Mouse (Mus musculus): Measurements from ENCODE around the gene Slc26a1. TPM values are rescaled to one million over a fixed set of nuclear protein-coding genes. Genes with fewer than 3 reads are reported as not detected.

Gene Slc26a1
- polyA plus RNA-seq, 1 experiment from 2014 or later = 3.3 TPM

- Histone ChIP-seq H3K4me2 (ENCODE audit: low read depth, low read length) (no peak overlapping the region), H3K27ac (ENCODE audit: low read depth, low read length) (no peak overlapping the region), H3K9me3 (ENCODE audit: control insufficient read depth, low read length) (no peaks in the 10 kb centered on the region), H3K27me3 (ENCODE audit: control insufficient read depth, insufficient read depth, low read length) (peaks cover 6% of the 10 kb centered on the region; the same call in 1 of the 2 replicates), H3K4me3 (ENCODE audit: low read depth, low read length) (no peak overlapping the region), H3K36me3 (ENCODE audit: control insufficient read depth, insufficient read depth, low read length) (no peaks in the 10 kb centered on the region), H3K4me1 (ENCODE audit: control insufficient read depth, insufficient read depth, low read length) (0 out of 2 replicates have a peak, but pooled peaks cover 4% of the 10 kb centered on the region), H3K9ac (replicated peaks; ENCODE audit: low read depth, low read length) (no peak overlapping the region)
- WGBS = 94% methylated on average over 11 of the region's 12 CpGs
- ATAC-seq (ENCODE audit: low read depth) = no peak
Measured at GRCm38 (mm10) chr5:108695861-108696260, 20.5 kb upstream of the Slc26a1 start.

GRCm38 (mm10) chr5:108694352-108695261 is 19.2 kb upstream of the Slc26a1 start:
- peaks cover 6% of the 10 kb centered on the region; the same call in 1 of the 2 replicates for H3K27me3 ChIP-seq (ENCODE audit: control insufficient read depth, insufficient read depth, low read length)
- H3K4me2 ChIP-seq (ENCODE audit: low read depth, low read length) = peak overlapping the region; percentile 99
- ATAC-seq (ENCODE audit: low read depth) = peak; percentile 45
- WGBS = under 1% methylated on average over 69 of the region's 99 CpGs
- peak overlapping the region; percentile 42 for H3K9ac ChIP-seq (replicated peaks; ENCODE audit: low read depth, low read length)
- H3K4me3 ChIP-seq (ENCODE audit: low read depth, low read length) = peak overlapping the region; percentile 68
- no peak overlapping the region for H3K27ac ChIP-seq (ENCODE audit: low read depth, low read length)
- no peaks in the 10 kb centered on the region for H3K9me3 ChIP-seq (ENCODE audit: control insufficient read depth, low read length)
- H3K36me3 ChIP-seq (ENCODE audit: control insufficient read depth, insufficient read depth, low read length) = no peaks in the 10 kb centered on the region
- H3K4me1 ChIP-seq (ENCODE audit: control insufficient read depth, insufficient read depth, low read length) = 0 out of 2 replicates have a peak, but pooled peaks cover 4% of the 10 kb centered on the region

- H3K4me2 ChIP-seq (ENCODE audit: low read depth, low read length) = peak overlapping the region; percentile 99
- H3K9ac ChIP-seq (replicated peaks; ENCODE audit: low read depth, low read length) = peak overlapping the region; percentile 42; the same call in 1 of the 2 replicates
- WGBS = under 1% methylated on average over 27 of the region's 43 CpGs
- peak; percentile 95 for ATAC-seq (ENCODE audit: low read depth)
- peaks cover 6% of the 10 kb centered on the region; the same call in 1 of the 2 replicates for H3K27me3 ChIP-seq (ENCODE audit: control insufficient read depth, insufficient read depth, low read length)
- no peaks in the 10 kb centered on the region for H3K36me3 ChIP-seq (ENCODE audit: control insufficient read depth, insufficient read depth, low read length)
- peak overlapping the region; percentile 68 for H3K4me3 ChIP-seq (ENCODE audit: low read depth, low read length)
- no peaks in the 10 kb centered on the region for H3K9me3 ChIP-seq (ENCODE audit: control insufficient read depth, low read length)
- H3K27ac ChIP-seq (ENCODE audit: low read depth, low read length) = no peak overlapping the region
- 0 out of 2 replicates have a peak, but pooled peaks cover 4% of the 10 kb centered on the region for H3K4me1 ChIP-seq (ENCODE audit: control insufficient read depth, insufficient read depth, low read length)
Measured at GRCm38 (mm10) chr5:108693872-108694288, 18.5 kb upstream of the Slc26a1 start.

GRCm38 (mm10) chr5:108692271-108692670 is 16.9 kb upstream of the Slc26a1 start, which contains the start of gene Fgfrl1:
Gene Fgfrl1 (plus strand): TSS chr5:108692382.
- Histone ChIP-seq H3K9ac (replicated peaks; ENCODE audit: low read depth, low read length) (no peak within 1 kb of the TSS), H3K36me3 (ENCODE audit: control insufficient read depth, insufficient read depth, low read length) (no peaks in the 10 kb centered on the region)
- ATAC-seq (ENCODE audit: low read depth) = no peak

GRCm38 (mm10) chr5:108691152-108691551 is 15.8 kb upstream of the Slc26a1 start:
- ATAC-seq (ENCODE audit: low read depth) = no peak
- no peak overlapping the region for H3K4me2 ChIP-seq (ENCODE audit: low read depth, low read length)
- no peak overlapping the region for H3K27ac ChIP-seq (ENCODE audit: low read depth, low read length)
- no peaks in the 10 kb centered on the region for H3K9me3 ChIP-seq (ENCODE audit: control insufficient read depth, low read length)
- H3K27me3 ChIP-seq (ENCODE audit: control insufficient read depth, insufficient read depth, low read length) = peaks cover 6% of the 10 kb centered on the region; the same call in 1 of the 2 replicates
- 0 out of 2 replicates have a peak, but pooled peaks cover 4% of the 10 kb centered on the region for H3K4me1 ChIP-seq (ENCODE audit: control insufficient read depth, insufficient read depth, low read length)
- no peak overlapping the region for H3K9ac ChIP-seq (replicated peaks; ENCODE audit: low read depth, low read length)
- no peak overlapping the region for H3K4me3 ChIP-seq (ENCODE audit: low read depth, low read length)
- WGBS = 79% methylated on average over 4 of the region's 4 CpGs
- H3K36me3 ChIP-seq (ENCODE audit: control insufficient read depth, insufficient read depth, low read length) = no peaks in the 10 kb centered on the region

More at GRCm38 (mm10) chr5:108692271-108692670, 16.9 kb upstream of the Slc26a1 start, which contains the start of gene Fgfrl1:
- H3K4me2 ChIP-seq (ENCODE audit: low read depth, low read length) = peak within 1 kb of the TSS; percentile 24; the same call in 1 of the 2 replicates
- 0 out of 2 replicates have a peak within 1 kb of the TSS, but pooled peaks have one; percentile 9 for H3K4me3 ChIP-seq (ENCODE audit: low read depth, low read length)
- H3K9me3 ChIP-seq (ENCODE audit: control insufficient read depth, low read length) = no peaks in the 10 kb centered on the region
- WGBS = 2% methylated on average over 16 of the region's 18 CpGs
- H3K4me1 ChIP-seq (ENCODE audit: control insufficient read depth, insufficient read depth, low read length) = 0 out of 2 replicates have a peak, but pooled peaks cover 4% of the 10 kb centered on the region
- H3K27me3 ChIP-seq (ENCODE audit: control insufficient read depth, insufficient read depth, low read length) = peaks cover 6% of the 10 kb centered on the region; the same call in 1 of the 2 replicates
- no peak within 1 kb of the TSS for H3K27ac ChIP-seq (ENCODE audit: low read depth, low read length)

GRCm38 (mm10) chr5:108689091-108689490 is 13.7 kb upstream of the Slc26a1 start:
- H3K27me3 ChIP-seq (ENCODE audit: control insufficient read depth, insufficient read depth, low read length) = peaks cover 6% of the 10 kb centered on the region; the same call in 1 of the 2 replicates
- H3K4me3 ChIP-seq (ENCODE audit: low read depth, low read length) = no peak overlapping the region
- H3K9ac ChIP-seq (replicated peaks; ENCODE audit: low read depth, low read length) = no peak overlapping the region
- H3K4me2 ChIP-seq (ENCODE audit: low read depth, low read length) = no peak overlapping the region
- no peaks in the 10 kb centered on the region for H3K9me3 ChIP-seq (ENCODE audit: control insufficient read depth, low read length)
- 59% methylated on average over 5 of the region's 5 CpGs for WGBS
- no peaks in the 10 kb centered on the region for H3K36me3 ChIP-seq (ENCODE audit: control insufficient read depth, insufficient read depth, low read length)
- H3K4me1 ChIP-seq (ENCODE audit: control insufficient read depth, insufficient read depth, low read length) = no peaks in the 10 kb centered on the region
- no peak for ATAC-seq (ENCODE audit: low read depth)
- no peak overlapping the region for H3K27ac ChIP-seq (ENCODE audit: low read depth, low read length)

GRCm38 (mm10) chr5:108680871-108681270 is 5.5 kb upstream of the Slc26a1 start:
- no peaks in the 10 kb centered on the region for H3K27me3 ChIP-seq (ENCODE audit: control insufficient read depth, insufficient read depth, low read length)
- no peak overlapping the region for H3K4me3 ChIP-seq (ENCODE audit: low read depth, low read length)
- peaks cover 3% of the 10 kb centered on the region; the same call in 1 of the 2 replicates for H3K4me1 ChIP-seq (ENCODE audit: control insufficient read depth, insufficient read depth, low read length)
- no peak overlapping the region for H3K4me2 ChIP-seq (ENCODE audit: low read depth, low read length)
- H3K27ac ChIP-seq (ENCODE audit: low read depth, low read length) = no peak overlapping the region
- 90% methylated on average over 6 of the region's 6 CpGs for WGBS
- H3K36me3 ChIP-seq (ENCODE audit: control insufficient read depth, insufficient read depth, low read length) = no peaks in the 10 kb centered on the region
- H3K9ac ChIP-seq (replicated peaks; ENCODE audit: low read depth, low read length) = no peak overlapping the region
- no peaks in the 10 kb centered on the region for H3K9me3 ChIP-seq (ENCODE audit: control insufficient read depth, low read length)
- ATAC-seq (ENCODE audit: low read depth) = no peak

GRCm38 (mm10) chr5:108679909-108680308 is 4.5 kb upstream of the Slc26a1 start:
- H3K9ac ChIP-seq (replicated peaks; ENCODE audit: low read depth, low read length) = no peak overlapping the region
- no peak overlapping the region for H3K4me3 ChIP-seq (ENCODE audit: low read depth, low read length)
- H3K9me3 ChIP-seq (ENCODE audit: control insufficient read depth, low read length) = no peaks in the 10 kb centered on the region
- 64% methylated on average over 3 of the region's 3 CpGs for WGBS
- H3K4me1 ChIP-seq (ENCODE audit: control insufficient read depth, insufficient read depth, low read length) = peaks cover 3% of the 10 kb centered on the region; the same call in 1 of the 2 replicates
- no peak overlapping the region for H3K27ac ChIP-seq (ENCODE audit: low read depth, low read length)
- H3K4me2 ChIP-seq (ENCODE audit: low read depth, low read length) = no peak overlapping the region
- H3K27me3 ChIP-seq (ENCODE audit: control insufficient read depth, insufficient read depth, low read length) = no peaks in the 10 kb centered on the region
- ATAC-seq (ENCODE audit: low read depth) = no peak
- H3K36me3 ChIP-seq (ENCODE audit: control insufficient read depth, insufficient read depth, low read length) = no peaks in the 10 kb centered on the region
